Mouse (Mus musculus) MEL (cell line): ENCODE results near the gene Syt2. TPM values are rescaled to one million over a fixed set of nuclear protein-coding genes. Genes with fewer than 3 reads are reported as not detected.

Experiments
- DNase-seq: peaks from one replicate; pipeline ENCODE4 v3.0.0; 2011; ENCODE audit warnings: low read depth, low spot score
- H3K27ac ChIP-seq: 2 replicates; pipeline ENCODE4 v1.5.1; 2012; ENCODE audit warnings: low read depth, mild to moderate bottlenecking, control low read depth, low read length, moderate library complexity; ENCODE audit not compliant: control insufficient read depth
- H3K27me3 ChIP-seq, 2 experiments: fragments of 150-350 bp in 1 of 2; sonication (generic) in 1 of 2; 2 replicates each; pipeline ENCODE4 v1.6.1; 2012; ENCODE audit warnings: low read length in 2 of 2, mild to moderate bottlenecking in 2 of 2, improper control_type of control experiment in 1 of 2, moderate library complexity in 1 of 2; ENCODE audit not compliant: insufficient read depth in 2 of 2, control insufficient read depth in 1 of 2
- H3K36me3 ChIP-seq, 2 experiments: 2 replicates each; pipeline ENCODE4 v1.6.1; 2012 to 2014; ENCODE audit warnings: low read length in 2 of 2, improper control_type of control experiment in 1 of 2, inconsistent platforms in 1 of 2, mild to moderate bottlenecking in 1 of 2; ENCODE audit not compliant: insufficient read depth in 2 of 2, control insufficient read depth in 1 of 2
- H3K4me1 ChIP-seq, 2 experiments: fragments of 150-350 bp in 1 of 2; sonication (generic) in 1 of 2; 2 replicates each; pipeline ENCODE4 v1.6.1; 2012; ENCODE audit warnings: low read length in 2 of 2, improper control_type of control experiment in 1 of 2, mild to moderate bottlenecking in 1 of 2; ENCODE audit not compliant: insufficient read depth in 2 of 2, control insufficient read depth in 1 of 2
- H3K4me3 ChIP-seq, 2 experiments: fragments of 150-350 bp in 1 of 2; sonication (generic) in 1 of 2; 2 replicates each; pipeline ENCODE4 v1.5.1; 2012; ENCODE audit warnings: low read depth in 2 of 2, low read length in 2 of 2, mild to moderate bottlenecking in 2 of 2, moderate library complexity in 2 of 2, control low read depth in 1 of 2, improper control_type of control experiment in 1 of 2; ENCODE audit not compliant: control insufficient read depth in 1 of 2, insufficient read depth in 1 of 2
- H3K79me2 ChIP-seq: 2 replicates; pipeline ENCODE4 v1.6.1; 2012; ENCODE audit warnings: mild to moderate bottlenecking, low read length, moderate library complexity; ENCODE audit not compliant: control insufficient read depth, poor library complexity, insufficient read depth
- H3K9ac ChIP-seq: 2 replicates; pipeline ENCODE4 v1.6.1; 2012; ENCODE audit warnings: low read depth, mild to moderate bottlenecking, control low read depth, low read length, moderate library complexity; ENCODE audit not compliant: control insufficient read depth, poor library complexity, severe bottlenecking
- H3K9me3 ChIP-seq: fragments of 150-350 bp; sonication (generic); replicated peaks from 2 replicates; pipeline ENCODE4 v1.6.1; 2012; ENCODE audit warnings: mild to moderate bottlenecking, low read length, improper control_type of control experiment, moderate library complexity; ENCODE audit not compliant: insufficient read depth
- CHD2 ChIP-seq: IDR thresholded peaks from 2 replicates; pipeline ENCODE4 v1.6.1; 2011; ENCODE audit warnings: low read length, improper control_type of control experiment
- CTCF ChIP-seq, 3 experiments: IDR thresholded peaks in 2 of 3; conservative IDR thresholded peaks in 1 of 3; 2 replicates each; pipeline ENCODE4 v1.5.1; 2011 to 2012; ENCODE audit warnings: low read length in 3 of 3, low read depth in 2 of 3, mild to moderate bottlenecking in 2 of 3, improper control_type of control experiment in 1 of 3, inconsistent platforms in 1 of 3, mixed read lengths in 1 of 3, moderate library complexity in 1 of 3; ENCODE audit not compliant: control insufficient read depth in 1 of 3, insufficient read depth in 1 of 3, poor library complexity in 1 of 3, severe bottlenecking in 1 of 3
- EP300 ChIP-seq, 2 experiments: IDR thresholded peaks; 2 replicates each; pipeline ENCODE4 v1.6.1; 2011; ENCODE audit warnings: improper control_type of control experiment in 2 of 2, low read length in 2 of 2, low read depth in 1 of 2, mild to moderate bottlenecking in 1 of 2
- ETS1 ChIP-seq: IDR thresholded peaks from 2 replicates; pipeline ENCODE4 v1.6.1; 2012; ENCODE audit warnings: low read depth, mild to moderate bottlenecking, inconsistent platforms, low read length, improper control_type of control experiment, moderate library complexity
- GATA1 ChIP-seq: IDR thresholded peaks from 2 replicates; pipeline ENCODE4 v1.6.1; 2011; ENCODE audit warnings: low read depth, low read length, improper control_type of control experiment
- HCFC1 ChIP-seq: IDR thresholded peaks from 2 replicates; pipeline ENCODE4 v1.6.1; 2012; ENCODE audit warnings: low read depth, mild to moderate bottlenecking, inconsistent platforms, low read length, improper control_type of control experiment, moderate library complexity
- JUND ChIP-seq: IDR thresholded peaks from 2 replicates; pipeline ENCODE4 v1.6.1; 2011; ENCODE audit warnings: low read depth, mild to moderate bottlenecking, improper control_type of control experiment, low read length
- MAFK ChIP-seq: IDR thresholded peaks from 2 replicates; pipeline ENCODE4 v1.6.1; 2011; ENCODE audit warnings: low read depth, mild to moderate bottlenecking, low read length, improper control_type of control experiment, borderline replicate concordance
- MAX ChIP-seq: IDR thresholded peaks from 2 replicates; pipeline ENCODE4 v1.6.1; 2011; ENCODE audit warnings: low read length, improper control_type of control experiment
- MEF2A ChIP-seq: IDR thresholded peaks from 2 replicates; pipeline ENCODE4 v1.6.1; 2014; ENCODE audit warnings: low read depth, mild to moderate bottlenecking, inconsistent platforms, low read length, improper control_type of control experiment; ENCODE audit not compliant: poor library complexity, insufficient replicate concordance, severe bottlenecking; ENCODE audit errors: extremely low read depth
- MXI1 ChIP-seq: IDR thresholded peaks from 2 replicates; pipeline ENCODE4 v1.6.1; 2011; ENCODE audit warnings: mild to moderate bottlenecking, low read depth, low read length, improper control_type of control experiment
- NRF1 ChIP-seq: IDR thresholded peaks from 2 replicates; pipeline ENCODE4 v1.6.1; 2014; ENCODE audit warnings: low read depth, mild to moderate bottlenecking, inconsistent platforms, low read length, improper control_type of control experiment, moderate library complexity; ENCODE audit not compliant: poor library complexity, insufficient read depth, severe bottlenecking
- POLR2A ChIP-seq, 2 experiments: IDR thresholded peaks; 2 replicates each; pipeline ENCODE4 v1.6.1; 2011 to 2012; ENCODE audit warnings: low read length in 2 of 2, mild to moderate bottlenecking in 2 of 2, control low read depth in 1 of 2, improper control_type of control experiment in 1 of 2, low read depth in 1 of 2, moderate library complexity in 1 of 2; ENCODE audit not compliant: control insufficient read depth in 1 of 2, insufficient read depth in 1 of 2, poor library complexity in 1 of 2
- RAD21 ChIP-seq: IDR thresholded peaks from 2 replicates; pipeline ENCODE4 v1.6.1; 2011; ENCODE audit warnings: mild to moderate bottlenecking, low read depth, low read length, improper control_type of control experiment
- TBP ChIP-seq: IDR thresholded peaks from 2 replicates; pipeline ENCODE4 v1.8.0; 2011; ENCODE audit warnings: low read depth, low read length, improper control_type of control experiment
- TCF12 ChIP-seq: IDR thresholded peaks from 2 replicates; pipeline ENCODE4 v1.6.1; 2014; ENCODE audit warnings: low read depth, mild to moderate bottlenecking, inconsistent platforms, low read length, improper control_type of control experiment, moderate library complexity
- USF2 ChIP-seq, 2 experiments: IDR thresholded peaks; 2 replicates each; pipeline ENCODE4 v1.6.1; 2011 to 2012; ENCODE audit warnings: improper control_type of control experiment in 2 of 2, low read length in 2 of 2, borderline replicate concordance in 1 of 2, inconsistent platforms in 1 of 2, low read depth in 1 of 2, mild to moderate bottlenecking in 1 of 2; ENCODE audit not compliant: insufficient read depth in 1 of 2
- ZKSCAN1 ChIP-seq: IDR thresholded peaks from 2 replicates; pipeline ENCODE4 v1.6.1; 2012; ENCODE audit warnings: low read depth, mild to moderate bottlenecking, inconsistent platforms, low read length, improper control_type of control experiment, moderate library complexity
- ZMIZ1 ChIP-seq: IDR thresholded peaks from 2 replicates; pipeline ENCODE4 v1.6.1; 2012; ENCODE audit warnings: low read depth, mild to moderate bottlenecking, inconsistent platforms, low read length, improper control_type of control experiment, moderate library complexity
- polyA plus RNA-seq, 2 experiments: library from polyadenylated mRNA; stranded (reverse) in 1 of 2; unstranded in 1 of 2; fragments of >175 nt in 1 of 2; fragments of >200 nt in 1 of 2; gene quantifications; 2 replicates each; pipeline versions ENCODE4 v1.2.1 to v1.2.4; 2012; ENCODE audit warnings: low replicate concordance in 2 of 2, low read depth in 1 of 2; ENCODE audit not compliant: insufficient read length in 2 of 2, insufficient read depth in 1 of 2, missing spikeins in 1 of 2
- total RNA-seq: library from RNA; depleted of rRNA; stranded (reverse); fragments of 300-350 nt; gene quantifications from 2 replicates; pipeline ENCODE4 v1.2.3, GENCODE M21; 2012

The Syt2 gene
- total and polyA plus RNA-seq, 3 experiments: 0.31 TPM; not detected in 2

DNA sequence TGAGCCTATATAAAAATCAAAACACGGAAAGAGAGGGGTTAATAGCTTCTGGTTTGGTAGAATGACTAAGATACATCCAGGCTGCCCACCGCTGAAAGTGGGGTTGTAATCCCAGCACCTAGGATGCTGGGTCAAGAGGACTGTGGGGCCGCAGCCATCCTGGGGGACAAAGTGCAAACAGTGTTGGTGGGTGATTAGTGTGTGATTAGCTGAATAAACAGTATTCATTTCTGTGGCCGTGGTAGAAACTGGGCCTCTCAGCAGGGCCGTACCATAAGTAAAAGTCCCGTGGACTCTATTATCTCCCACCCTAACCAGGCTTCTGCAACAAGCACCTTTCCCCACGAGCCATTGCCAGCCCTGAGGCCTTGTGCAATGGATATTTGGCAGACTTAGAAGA is 12.2 kb upstream of the Syt2 start:
- H3K36me3 ChIP-seq: peaks cover 0 to 26% of the 10 kb centered on the region in 2 experiments; a peak in 2 of 4 replicates
- H3K79me2 ChIP-seq: no peaks in the 10 kb centered on the region
- no peaks in the 10 kb centered on the region for H3K9me3 ChIP-seq
- no peak overlapping the region for H3K27ac ChIP-seq
- H3K4me3 ChIP-seq: no peak overlapping the region
- DNase-seq: no peak
- H3K4me1 ChIP-seq: no peaks in the 10 kb centered on the region; a peak in 1 of 4 replicates
- TF ChIP-seq MAX (no peak), HCFC1 (no peak), USF2 (IDR thresholded peaks at IDR 0.05; ENCODE audit: borderline replicate concordance in 1 of 2, insufficient read depth in 1 of 2, low read depth in 1 of 2, low read length in 2 of 2) (no peak), CHD2 (no peak), JUND (no peak), TCF12 (no peak), ZMIZ1 (no peak), NRF1 (no peak), EP300 (IDR thresholded peaks at IDR 0.05; ENCODE audit: low read depth in 1 of 2, low read length in 2 of 2) (no peak)
- H3K27me3 ChIP-seq: no peaks in the 10 kb centered on the region
- no peak overlapping the region for H3K9ac ChIP-seq

DNA sequence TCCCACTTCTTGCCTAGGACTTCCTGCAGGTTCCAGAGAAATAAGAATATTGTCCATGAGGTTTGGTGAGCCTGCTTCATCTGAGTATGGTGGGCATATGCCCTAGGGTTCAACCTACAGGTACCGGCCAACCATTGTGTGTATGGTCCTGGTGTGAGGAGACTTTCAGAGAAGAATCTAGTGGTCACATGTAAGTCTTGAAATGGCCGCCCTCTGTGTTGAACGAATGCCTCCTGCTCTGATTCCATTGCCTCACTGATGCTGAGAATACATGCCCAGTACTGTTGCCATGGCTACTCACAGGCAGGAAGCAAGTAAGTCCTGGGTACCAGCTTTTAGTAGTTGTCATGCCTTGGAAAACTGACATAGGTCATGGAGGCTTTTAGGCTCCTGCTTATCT is 10.2 kb upstream of the Syt2 start:
- no peaks in the 10 kb centered on the region for H3K79me2 ChIP-seq
- H3K9ac ChIP-seq: no peak overlapping the region
- no peak for DNase-seq
- peaks cover 0 to 9% of the 10 kb centered on the region in 2 experiments; a peak in 2 of 4 replicates for H3K36me3 ChIP-seq
- H3K9me3 ChIP-seq: no peaks in the 10 kb centered on the region
- no peak for TF ChIP-seq POLR2A (IDR thresholded peaks at IDR 0.05; ENCODE audit: control insufficient read depth in 1 of 2, insufficient read depth in 1 of 2, low read depth in 1 of 2, low read length in 2 of 2, poor library complexity in 1 of 2)
- no peak for TF ChIP-seq RAD21
- no peak for TF ChIP-seq MEF2A
- TF ChIP-seq MXI1: no peak
- TF ChIP-seq MAFK: no peak
- no peak for TF ChIP-seq CTCF (IDR thresholded peaks at IDR 0.05 in 2 of 3, conservative IDR thresholded peaks at IDR 0.05 in 1 of 3; ENCODE audit: control insufficient read depth in 1 of 3, insufficient read depth in 1 of 3, low read depth in 2 of 3, low read length in 3 of 3, poor library complexity in 1 of 3, severe bottlenecking in 1 of 3)
- TF ChIP-seq GATA1: no peak
- no peak for TF ChIP-seq ZKSCAN1
- TF ChIP-seq ETS1: no peak
- no peak for TF ChIP-seq TBP
- no peaks in the 10 kb centered on the region for H3K27me3 ChIP-seq
- H3K4me3 ChIP-seq: no peak overlapping the region
- no peak overlapping the region for H3K27ac ChIP-seq
- no peaks in the 10 kb centered on the region for H3K4me1 ChIP-seq
